ENCODE assay signal across 10 mouse cellular contexts in genomic region chr5:113547949-113548700, GRCm38 (mm10). TPM values are rescaled to one million over a fixed set of nuclear protein-coding genes. Genes with fewer than 3 reads are reported as not detected.
DNase-seq lines count a peak whose midpoint lies in the region; ATAC-seq lines count a peak whose summit lies in the region.
"Had no signal": no experiment of that assay in that cellular context is flagged by ENCODE, and none has a peak within 500 bp of the region (broad histone marks: within the 10 kb centered on the region; RNA-seq: fewer than 3 reads in every experiment).

No protein-coding gene starts in this region.

- H3K27me3 ChIP-seq in forebrain, embryonic 14.5 days (replicated peaks; ENCODE audit: control insufficient read depth, insufficient read depth, low read length) = no peaks in the 10 kb centered on the region; the same call in 1 of the 2 replicates
- peaks cover 34% of the 10 kb centered on the region for H3K27me3 ChIP-seq in forebrain, embryonic 12.5 days
- peaks cover 2% of the 10 kb centered on the region; the same call in 1 of the 2 replicates for H3K27me3 ChIP-seq in embryonic facial prominence, embryonic 11.5 days (ENCODE audit: control insufficient read depth, insufficient read depth, low read length)
- H3K27me3 ChIP-seq in liver, embryonic 11.5 days (replicated peaks; ENCODE audit: control insufficient read depth, insufficient read depth, low read length) = peaks cover 14% of the 10 kb centered on the region

- H3K9me3 ChIP-seq in forebrain, embryonic 14.5 days (replicated peaks; ENCODE audit: control insufficient read depth, low read length) = no peaks in the 10 kb centered on the region
- H3K9me3 ChIP-seq in forebrain, embryonic 12.5 days = no peaks in the 10 kb centered on the region
- no peaks in the 10 kb centered on the region for H3K9me3 ChIP-seq in embryonic facial prominence, embryonic 11.5 days (replicated peaks; ENCODE audit: control insufficient read depth, low read length)
- H3K9me3 ChIP-seq in liver, embryonic 11.5 days (ENCODE audit: control insufficient read depth, low read length) = no peaks in the 10 kb centered on the region
- H3K9me3 ChIP-seq: hindbrain, embryonic 15.5 days; stomach, embryonic 15.5 days had no signal

- H3K27ac ChIP-seq in forebrain, embryonic 14.5 days (ENCODE audit: low read depth, low read length) = no peak overlapping the region
- H3K27ac ChIP-seq in forebrain, embryonic 12.5 days = no peak overlapping the region
- no peak overlapping the region for H3K27ac ChIP-seq in embryonic facial prominence, embryonic 11.5 days (replicated peaks; ENCODE audit: low read depth, low read length)
- H3K27ac ChIP-seq in liver, embryonic 11.5 days (ENCODE audit: low read depth, low read length) = no peak overlapping the region
- H3K27ac ChIP-seq: hindbrain, embryonic 15.5 days; stomach, embryonic 15.5 days had no signal

- no peak overlapping the region for H3K4me3 ChIP-seq in forebrain, embryonic 14.5 days (ENCODE audit: low read depth, low read length)
- no peak overlapping the region for H3K4me3 ChIP-seq in forebrain, embryonic 12.5 days (replicated peaks)
- no peak overlapping the region for H3K4me3 ChIP-seq in embryonic facial prominence, embryonic 11.5 days (ENCODE audit: low read depth, low read length)
- no peak overlapping the region for H3K4me3 ChIP-seq in liver, embryonic 11.5 days (ENCODE audit: low read depth, low read length)
- H3K4me3 ChIP-seq: hindbrain, embryonic 15.5 days; stomach, embryonic 15.5 days had no signal

- peak; percentile 76 for DNase-seq in forebrain, embryonic 14.5 days (ENCODE audit: low spot score)
- DNase-seq in 3T3-L1 (ENCODE audit: low read depth, low spot score) = peak; percentile 47
- DNase-seq in adrenal gland, postnatal 14 days = peak; percentile 92
- peak; percentile 63 for DNase-seq in embryonic facial prominence, embryonic 11.5 days (ENCODE audit: low spot score)
- DNase-seq in kidney, postnatal 14 days = peak; percentile 37
- DNase-seq in liver, embryonic 11.5 days (ENCODE audit: low spot score) = peak; percentile 37
- DNase-seq in right cerebral cortex, adult 2 months (ENCODE audit: low spot score in 2 of 2) = peak; percentile 43 to 62

- 53% methylated on average over 14 of the region's 14 CpGs for WGBS in forebrain, embryonic 14.5 days
- 56% methylated on average over 14 of the region's 14 CpGs for WGBS in forebrain, embryonic 12.5 days
- WGBS in embryonic facial prominence, embryonic 11.5 days = 55% methylated on average over 14 of the region's 14 CpGs
- WGBS in liver, embryonic 11.5 days = 52% methylated on average over 14 of the region's 14 CpGs

- H3K4me2 ChIP-seq in forebrain, embryonic 14.5 days (ENCODE audit: low read length) = no peak overlapping the region
- no peak overlapping the region for H3K4me2 ChIP-seq in forebrain, embryonic 12.5 days
- H3K4me2 ChIP-seq in embryonic facial prominence, embryonic 11.5 days (ENCODE audit: low read depth, low read length) = no peak overlapping the region
- no peak overlapping the region for H3K4me2 ChIP-seq in liver, embryonic 11.5 days
- H3K4me2 ChIP-seq: hindbrain, embryonic 15.5 days; stomach, embryonic 15.5 days had no signal

- 0 out of 2 replicates have a peak, but pooled peaks have one; percentile 24 for ATAC-seq in forebrain, embryonic 14.5 days
- ATAC-seq in forebrain, embryonic 12.5 days (ENCODE audit: low FRiP score) = no peak
- ATAC-seq in embryonic facial prominence, embryonic 11.5 days (replicated peaks; ENCODE audit: insufficient number of reproducible peaks, low FRiP score, low TSS enrichment, low read depth) = no peak
- no peak for ATAC-seq in liver, embryonic 11.5 days (replicated peaks; ENCODE audit: low FRiP score)

- H3K9ac ChIP-seq in forebrain, embryonic 14.5 days (ENCODE audit: low read length) = no peak overlapping the region
- H3K9ac ChIP-seq in forebrain, embryonic 12.5 days = no peak overlapping the region
- H3K9ac ChIP-seq in embryonic facial prominence, embryonic 11.5 days (replicated peaks; ENCODE audit: low read length) = no peak overlapping the region
- no peak overlapping the region for H3K9ac ChIP-seq in liver, embryonic 11.5 days (ENCODE audit: low read depth, low read length)
- H3K9ac ChIP-seq: hindbrain, embryonic 15.5 days; stomach, embryonic 15.5 days had no signal

- H3K36me3 ChIP-seq in forebrain, embryonic 14.5 days (ENCODE audit: control insufficient read depth, insufficient read depth, low read length) = no peaks in the 10 kb centered on the region
- no peaks in the 10 kb centered on the region for H3K36me3 ChIP-seq in forebrain, embryonic 12.5 days (replicated peaks)
- no peaks in the 10 kb centered on the region for H3K36me3 ChIP-seq in embryonic facial prominence, embryonic 11.5 days (replicated peaks; ENCODE audit: control insufficient read depth, insufficient read depth, low read depth, low read length)
- H3K36me3 ChIP-seq in liver, embryonic 11.5 days (ENCODE audit: control insufficient read depth, insufficient read depth, low read length) = no peaks in the 10 kb centered on the region
- H3K36me3 ChIP-seq: hindbrain, embryonic 15.5 days; stomach, embryonic 15.5 days had no signal

- peaks cover 12% of the 10 kb centered on the region for H3K4me1 ChIP-seq in forebrain, embryonic 14.5 days (ENCODE audit: control insufficient read depth, insufficient read depth, low read length)
- H3K4me1 ChIP-seq in forebrain, embryonic 12.5 days = peaks cover 39% of the 10 kb centered on the region
- H3K4me1 ChIP-seq in embryonic facial prominence, embryonic 11.5 days (ENCODE audit: control insufficient read depth, insufficient read depth, low read length) = no peaks in the 10 kb centered on the region
- no peaks in the 10 kb centered on the region for H3K4me1 ChIP-seq in liver, embryonic 11.5 days (replicated peaks; ENCODE audit: control insufficient read depth, insufficient read depth, low read length)
- H3K4me1 ChIP-seq: stomach, embryonic 15.5 days had no signal

RNA-seq across cellular contexts. Expression of gene Wscd2, which starts 58.0 kb away (rescaled TPM):
- polyA plus RNA-seq in forebrain, embryonic 14.5 days (2014; fragmentation: Nextera tagmentation; extraction: Ambion mirVana) = 3.4 and 5.3 TPM in 2 replicates
- 8.4 and 8.7 TPM in 2 replicates for polyA plus RNA-seq in forebrain, embryonic 12.5 days (2016; fragmentation: Nextera tagmentation; extraction: Ambion mirVana)
- 5.1 and 6.5 TPM in 2 replicates for total RNA-seq in adrenal gland, postnatal 14 days (2021)
- polyA plus RNA-seq in embryonic facial prominence, embryonic 11.5 days (2014; fragmentation: Nextera tagmentation; extraction: Ambion mirVana) = 2.2 and 2.7 TPM in 2 replicates
- polyA plus RNA-seq in liver, embryonic 11.5 days (2014; fragmentation: Nextera tagmentation; extraction: Ambion mirVana) = 0.29 and 0.45 TPM in 2 replicates

Comparison
In these comparisons a context has a peak if more than half of its experiments do, and no peak if none do; other contexts are left out.
1. DNase-seq: peak in every context shown above with its lines; median percentile 92 in adrenal gland, postnatal 14 days; 76 in forebrain, embryonic 14.5 days; 63 in embryonic facial prominence, embryonic 11.5 days; 52 in right cerebral cortex, adult 2 months; 47 in 3T3-L1; 37 in kidney, postnatal 14 days; 37 in liver, embryonic 11.5 days.